Mouse (Mus musculus) myocyte (in vitro differentiated cells): ENCODE data around the gene Nhlrc4.

ENCODE experiments used
- E2F4 ChIP-seq: IDR thresholded peaks from one replicate; pipeline ENCODE4 v1.6.1; 2011; ENCODE audit warnings: mild to moderate bottlenecking, control low read depth, moderate library complexity; ENCODE audit not compliant: insufficient read depth
- MAX ChIP-seq: IDR thresholded peaks from one replicate; pipeline ENCODE4 v1.6.1; 2011; ENCODE audit warnings: low read depth, mild to moderate bottlenecking, control low read depth
- MYOD1 ChIP-seq, 3 experiments: IDR thresholded peaks; one replicate each; pipeline ENCODE4 v1.6.1; 2011; ENCODE audit warnings: control low read depth in 2 of 3, low read depth in 2 of 3, mild to moderate bottlenecking in 2 of 3, moderate library complexity in 1 of 3; ENCODE audit not compliant: insufficient read length in 2 of 3, control insufficient read depth in 1 of 3
- MYOG ChIP-seq, 3 experiments: IDR thresholded peaks; one replicate each; pipeline ENCODE4 v1.6.1; 2011; ENCODE audit warnings: control low read depth in 2 of 3, low read depth in 2 of 3, mild to moderate bottlenecking in 2 of 3; ENCODE audit not compliant: insufficient read length in 2 of 3, control insufficient read depth in 1 of 3, insufficient read depth in 1 of 3
- POLR2A ChIP-seq: IDR thresholded peaks from one replicate; pipeline ENCODE4 v1.6.1; 2011; ENCODE audit warnings: low read depth, mild to moderate bottlenecking, control low read depth, moderate library complexity; ENCODE audit not compliant: insufficient read length
- POLR2AphosphoS2 ChIP-seq: IDR thresholded peaks from one replicate; pipeline ENCODE4 v1.6.1; 2011; ENCODE audit warnings: low read depth, control low read depth; ENCODE audit not compliant: insufficient read length
- SRF ChIP-seq: IDR thresholded peaks from one replicate; pipeline ENCODE4 v1.6.1; 2011; ENCODE audit warnings: low read depth; ENCODE audit not compliant: control insufficient read depth, insufficient read length
- TCF12 ChIP-seq: IDR thresholded peaks from one replicate; pipeline ENCODE4 v1.6.1; 2011; ENCODE audit warnings: mild to moderate bottlenecking, control low read depth; ENCODE audit not compliant: poor library complexity, insufficient read depth, severe bottlenecking
- USF1 ChIP-seq: IDR thresholded peaks from one replicate; pipeline ENCODE4 v1.6.1; 2011; ENCODE audit warnings: low read depth, mild to moderate bottlenecking, control low read depth, moderate library complexity

GRCm38 (mm10) chr17:25955736-25956135, 11.0 kb upstream of the Nhlrc4 start:
- no peak for TF ChIP-seq MYOG (IDR thresholded peaks at IDR 0.05; ENCODE audit: control insufficient read depth in 1 of 3, insufficient read depth in 1 of 3, insufficient read length in 2 of 3, low read depth in 2 of 3)
- no peak for TF ChIP-seq MAX
- TF ChIP-seq POLR2A, result no peak
- TF ChIP-seq E2F4, result no peak
- TF ChIP-seq POLR2AphosphoS2, result no peak
- TF ChIP-seq TCF12, result no peak
- TF ChIP-seq USF1, result no peak
- TF ChIP-seq SRF, result no peak
- no peak for TF ChIP-seq MYOD1 (IDR thresholded peaks at IDR 0.05; ENCODE audit: control insufficient read depth in 1 of 3, insufficient read length in 2 of 3, low read depth in 2 of 3)
